Mouse (Mus musculus): Measurements from ENCODE around the gene Fbxo9.

The Fbxo9 gene

GRCm38 (mm10) chr9:78064121-78064520 lies 44.7 kb downstream of the Fbxo9 start:
- no peak for DNase-seq

- no peak for DNase-seq
Measured at GRCm38 (mm10) chr9:78062392-78062791, 46.5 kb downstream of the Fbxo9 start.

GRCm38 (mm10) chr9:78059525-78060120 lies 49.2 kb downstream of the Fbxo9 start:
- no peak for DNase-seq

DNA sequence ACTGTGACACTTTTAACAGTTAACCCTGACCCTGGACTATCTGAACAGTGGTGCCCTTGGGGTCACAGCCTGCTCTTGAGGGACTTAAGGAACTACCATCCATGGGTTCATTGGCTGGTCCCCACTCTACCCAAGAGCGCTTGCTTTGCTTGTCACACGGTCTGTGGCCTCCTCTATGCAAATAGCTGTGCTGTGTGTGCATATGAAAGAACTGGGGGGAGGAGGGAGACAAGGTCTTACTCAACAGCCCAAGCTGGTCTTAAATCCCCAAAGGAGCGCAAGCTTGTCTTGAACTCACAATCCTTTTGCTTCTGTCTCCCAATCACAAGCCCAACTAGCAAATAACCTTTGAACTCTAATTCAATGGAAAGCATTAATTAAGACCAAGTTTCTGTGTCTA lies 54.6 kb downstream of the Fbxo9 start:
- no peak for DNase-seq

GRCm38 (mm10) chr9:78053821-78054220 lies 55.0 kb downstream of the Fbxo9 start:
- DNase-seq, result no peak

- no peak for DNase-seq
Measured at GRCm38 (mm10) chr9:78051677-78052076, 57.2 kb downstream of the Fbxo9 start, which contains the start of gene Gcm1. Gcm1 (plus strand) TSS chr9:78051924.

DNA sequence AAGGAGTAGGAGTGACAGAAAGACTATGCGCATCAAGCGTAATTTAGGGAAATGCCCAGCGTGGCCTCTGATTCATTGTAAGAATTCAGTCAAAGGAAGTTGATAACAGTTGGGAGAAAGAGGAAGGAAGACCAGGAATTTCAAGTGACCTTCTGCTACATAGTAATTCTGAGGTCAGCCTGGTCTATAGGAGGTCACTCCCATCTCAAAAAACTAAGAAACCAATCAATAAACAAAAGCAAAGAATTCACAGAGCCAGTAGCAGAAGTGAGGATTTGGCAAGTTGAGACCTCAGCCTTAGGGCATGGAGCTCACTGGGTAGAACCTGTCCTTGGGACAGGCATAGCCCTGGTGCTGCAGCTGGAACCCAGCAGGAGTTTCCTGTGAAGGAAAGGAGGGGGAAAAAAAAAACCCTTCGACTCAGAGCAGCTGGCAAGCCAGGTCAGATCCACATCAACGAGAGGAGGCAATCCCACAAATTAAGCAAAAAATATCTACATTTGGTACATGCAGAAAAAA lies 58.4 kb downstream of the Fbxo9 start:
- DNase-seq, result no peak

GRCm38 (mm10) chr9:78046755-78047154 lies 62.1 kb downstream of the Fbxo9 start:
- DNase-seq, result no peak

DNA sequence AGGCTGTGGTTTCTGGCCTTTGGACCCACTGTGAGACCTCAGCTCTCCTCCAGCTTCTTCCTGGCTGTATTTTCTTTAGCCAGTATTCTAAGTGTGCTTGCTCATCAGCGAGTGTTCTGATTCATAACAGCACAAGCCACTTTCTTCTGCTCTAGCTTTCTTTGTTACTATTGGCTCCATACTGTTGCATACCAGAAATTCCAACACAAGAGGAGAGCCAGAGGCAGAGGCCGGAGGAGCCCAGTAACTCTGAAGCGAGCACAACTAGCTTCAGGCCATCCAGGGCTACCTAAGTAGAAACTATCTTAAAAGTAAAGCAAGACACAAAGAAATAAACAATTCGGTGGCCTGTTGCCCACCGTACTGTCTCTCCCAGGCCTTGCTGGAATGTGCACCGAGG lies 63.7 kb downstream of the Fbxo9 start:
- no peak for DNase-seq

- peak; percentile 57 for DNase-seq
Measured at GRCm38 (mm10) chr9:78038755-78039489, 69.9 kb downstream of the Fbxo9 start.

GRCm38 (mm10) chr9:78035831-78036230 lies 73.0 kb downstream of the Fbxo9 start:
- DNase-seq, result no peak

DNA sequence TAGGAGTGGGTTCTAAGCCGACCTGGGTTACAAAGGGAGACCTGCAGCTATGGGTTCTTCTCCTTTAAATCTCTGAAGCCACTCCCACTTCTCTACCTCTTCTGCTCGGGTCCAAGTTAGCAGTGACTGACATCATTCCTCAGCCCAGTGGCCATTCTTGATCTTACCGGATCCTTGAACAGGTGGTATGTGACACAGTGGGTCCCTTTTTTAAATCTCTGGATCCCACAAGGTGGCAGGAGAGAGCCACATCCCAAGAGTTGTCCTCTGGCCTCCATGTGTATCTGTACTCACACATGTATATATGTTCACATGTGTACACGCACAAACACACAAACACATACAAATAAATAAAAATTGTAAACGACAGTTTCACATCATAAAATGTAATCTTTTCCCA lies 73.6 kb downstream of the Fbxo9 start:
- no peak for DNase-seq

DNA sequence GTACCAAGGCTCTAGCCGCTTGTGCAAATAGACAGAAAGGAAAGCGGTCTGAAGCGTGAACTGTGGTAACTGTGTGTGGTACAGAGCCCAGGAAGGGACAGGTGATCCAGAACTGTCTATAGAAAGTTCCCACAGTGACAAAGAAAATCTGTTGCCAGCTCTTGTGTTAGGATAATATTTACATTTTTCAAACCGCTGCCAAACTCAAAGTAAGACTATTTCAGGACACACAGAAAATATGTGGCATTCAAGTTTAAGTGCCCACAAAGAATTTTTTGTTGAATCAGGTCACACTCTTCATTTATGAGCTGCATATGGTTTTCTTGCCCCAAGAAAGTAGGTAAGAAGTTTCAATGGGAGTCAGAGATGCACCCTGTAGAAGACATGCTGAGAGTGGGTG lies 75.9 kb downstream of the Fbxo9 start:
- DNase-seq, result no peak
